7 mouse cellular contexts compared by ENCODE assay signal in the genomic region with DNA sequence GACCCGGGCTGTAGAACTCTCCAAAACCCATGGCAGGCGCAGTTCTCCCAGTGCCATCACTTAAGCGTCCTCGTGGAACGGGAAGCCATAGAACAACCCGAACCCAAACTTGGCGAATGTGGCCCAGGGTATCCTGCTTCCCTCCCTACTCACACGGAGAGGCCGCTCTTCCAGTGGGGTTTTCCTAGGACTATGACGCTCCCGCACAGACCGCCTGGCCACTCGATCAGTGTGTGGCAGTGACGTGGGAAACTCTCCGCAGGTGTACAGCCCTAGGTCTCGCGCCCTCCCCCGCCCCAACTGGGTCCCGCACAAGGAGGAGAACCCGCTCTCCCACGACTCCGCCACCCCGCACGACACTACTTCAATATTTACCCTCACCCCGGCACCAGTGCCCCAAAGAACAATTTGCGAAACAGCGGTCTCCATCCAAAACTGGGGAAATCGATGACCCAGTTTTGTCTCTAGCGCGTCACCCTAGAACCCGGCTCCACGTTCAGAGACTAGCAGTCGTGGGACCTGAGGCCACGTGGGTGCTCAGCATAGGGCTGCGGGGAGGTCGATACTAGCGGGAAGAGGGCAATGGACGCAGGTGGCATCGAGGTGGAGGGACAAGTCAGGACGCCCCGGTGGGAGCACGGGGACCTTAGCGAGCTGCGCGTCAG. TPM values are rescaled to one million over a fixed set of nuclear protein-coding genes. Genes with fewer than 3 reads are reported as not detected.
A peak's percentile ranks its signal among the peaks of the same experiment; 100 is the strongest.
DNase-seq lines count a peak whose midpoint lies in the region; ATAC-seq lines count a peak whose summit lies in the region.

No protein-coding gene starts in this region.

- H3K36me3 ChIP-seq in lung, embryonic 16.5 days (ENCODE audit: control insufficient read depth, insufficient read depth, low read length), result no peaks in the 10 kb centered on the region
- H3K36me3 ChIP-seq in forebrain, embryonic 11.5 days (ENCODE audit: control insufficient read depth, insufficient read depth, low read length), result no peaks in the 10 kb centered on the region
- no peaks in the 10 kb centered on the region for H3K36me3 ChIP-seq in limb, embryonic 13.5 days
- no peaks in the 10 kb centered on the region for H3K36me3 ChIP-seq in stomach, embryonic 14.5 days (ENCODE audit: control insufficient read depth, insufficient read depth, low read length)

- peak overlapping the region; percentile 94 for H3K4me2 ChIP-seq in lung, embryonic 16.5 days (ENCODE audit: low read depth, low read length)
- H3K4me2 ChIP-seq in forebrain, embryonic 11.5 days (ENCODE audit: low read depth, low read length, severe bottlenecking), result peak overlapping the region; percentile 56
- H3K4me2 ChIP-seq in limb, embryonic 13.5 days (replicated peaks), result peak overlapping the region; percentile 98
- peak overlapping the region; percentile 99 for H3K4me2 ChIP-seq in stomach, embryonic 14.5 days (replicated peaks; ENCODE audit: low read depth, low read length)

- 4% methylated on average over 45 of the region's 45 CpGs for WGBS in lung, embryonic 16.5 days
- WGBS in forebrain, embryonic 11.5 days, result 6% methylated on average over 45 of the region's 45 CpGs
- 6% methylated on average over 45 of the region's 45 CpGs for WGBS in limb, embryonic 13.5 days
- 5% methylated on average over 45 of the region's 45 CpGs for WGBS in stomach, embryonic 14.5 days

- peaks cover 13% of the 10 kb centered on the region for H3K4me1 ChIP-seq in lung, embryonic 16.5 days (replicated peaks; ENCODE audit: control insufficient read depth, insufficient read depth, low read length)
- peaks cover 10% of the 10 kb centered on the region for H3K4me1 ChIP-seq in forebrain, embryonic 11.5 days (replicated peaks; ENCODE audit: control insufficient read depth, insufficient read depth, low read length)
- H3K4me1 ChIP-seq in limb, embryonic 13.5 days, result peaks cover 16% of the 10 kb centered on the region
- peaks cover 5% of the 10 kb centered on the region for H3K4me1 ChIP-seq in stomach, embryonic 14.5 days (ENCODE audit: control insufficient read depth, insufficient read depth, low read length)

- no peak for DNase-seq in lung, postnatal 14 days
- peak; percentile 62 for DNase-seq in forebrain, embryonic 11.5 days (ENCODE audit: low spot score)
- no peak for DNase-seq in frontal cortex, postnatal 10 days (ENCODE audit: low spot score in 2 of 2)
- no peak for DNase-seq in urinary bladder, postnatal 4 days (ENCODE audit: low spot score in 2 of 2)

- H3K9ac ChIP-seq in lung, embryonic 16.5 days (ENCODE audit: low read length), result peak overlapping the region; percentile 61
- H3K9ac ChIP-seq in forebrain, embryonic 11.5 days (ENCODE audit: low read length), result peak overlapping the region; percentile 5; the same call in 1 of the 2 replicates
- peak overlapping the region; percentile 65 for H3K9ac ChIP-seq in limb, embryonic 13.5 days
- H3K9ac ChIP-seq in stomach, embryonic 14.5 days (replicated peaks; ENCODE audit: low read depth, low read length), result 0 out of 2 replicates have a peak overlapping the region, but pooled peaks have one; percentile 10

- ATAC-seq in lung, embryonic 16.5 days (ENCODE audit: low read depth), result peak; percentile 34
- peak; percentile 58 for ATAC-seq in forebrain, embryonic 11.5 days (replicated peaks; ENCODE audit: low FRiP score)
- ATAC-seq in limb, embryonic 13.5 days (ENCODE audit: low FRiP score, low read depth), result peak; percentile 29; the same call in 1 of the 2 replicates
- ATAC-seq in stomach, embryonic 14.5 days (ENCODE audit: insufficient number of reproducible peaks, insufficient read depth, low FRiP score, low read depth), result peak; percentile 59

- H3K4me3 ChIP-seq in lung, embryonic 16.5 days (ENCODE audit: low read length), result peak overlapping the region; percentile 58
- peak overlapping the region; percentile 43 for H3K4me3 ChIP-seq in forebrain, embryonic 11.5 days (ENCODE audit: low read depth, low read length)
- peak overlapping the region; percentile 58 for H3K4me3 ChIP-seq in limb, embryonic 13.5 days
- H3K4me3 ChIP-seq in stomach, embryonic 14.5 days (ENCODE audit: low read depth, low read length), result peak overlapping the region; percentile 46

- H3K27ac ChIP-seq in lung, embryonic 16.5 days (ENCODE audit: low read length), result no peak overlapping the region
- no peak overlapping the region for H3K27ac ChIP-seq in forebrain, embryonic 11.5 days (ENCODE audit: low read depth, low read length)
- no peak overlapping the region for H3K27ac ChIP-seq in limb, embryonic 13.5 days
- H3K27ac ChIP-seq in stomach, embryonic 14.5 days (ENCODE audit: low read length), result no peak overlapping the region

- H3K9me3 ChIP-seq in lung, embryonic 16.5 days (ENCODE audit: control insufficient read depth, low read length), result no peaks in the 10 kb centered on the region
- H3K9me3 ChIP-seq in forebrain, embryonic 11.5 days (ENCODE audit: control insufficient read depth, low read length), result no peaks in the 10 kb centered on the region
- H3K9me3 ChIP-seq in limb, embryonic 13.5 days, result no peaks in the 10 kb centered on the region
- H3K9me3 ChIP-seq in stomach, embryonic 14.5 days (ENCODE audit: control insufficient read depth, low read depth, low read length), result no peaks in the 10 kb centered on the region

- H3K27me3 ChIP-seq in lung, embryonic 16.5 days (ENCODE audit: control insufficient read depth, insufficient read depth, low read depth, low read length), result peaks cover 7% of the 10 kb centered on the region
- H3K27me3 ChIP-seq in forebrain, embryonic 11.5 days (ENCODE audit: control insufficient read depth, insufficient read depth, low read length), result peaks cover 18% of the 10 kb centered on the region
- H3K27me3 ChIP-seq in limb, embryonic 13.5 days, result peaks cover 25% of the 10 kb centered on the region
- no peaks in the 10 kb centered on the region; the same call in 1 of the 2 replicates for H3K27me3 ChIP-seq in stomach, embryonic 14.5 days (ENCODE audit: control insufficient read depth, insufficient read depth, low read length)

RNA-seq across cellular contexts. Expression of a gene that starts 0.6 kb away (rescaled TPM):
- polyA plus RNA-seq in lung, embryonic 16.5 days (2015; fragmentation: Nextera tagmentation; extraction: Ambion mirVana), result 3.9 and 4.6 TPM in 2 replicates
- polyA plus RNA-seq in forebrain, embryonic 11.5 days (2014; fragmentation: Nextera tagmentation; extraction: Ambion mirVana), result 1.4 and 1.9 TPM in 2 replicates
- polyA plus RNA-seq in limb, embryonic 13.5 days (2015; fragmentation: Nextera tagmentation; extraction: Ambion mirVana), result 3.0 and 3.9 TPM in 2 replicates
- polyA plus RNA-seq in stomach, embryonic 14.5 days (2014; fragmentation: Nextera tagmentation; extraction: Ambion mirVana), result 1.3 and 3.6 TPM in 2 replicates

RNA-seq across cellular contexts. Expression of a gene that starts 22.3 kb away (rescaled TPM):
- 307 and 308 TPM in 2 replicates for polyA plus RNA-seq in lung, embryonic 16.5 days (2015; fragmentation: Nextera tagmentation; extraction: Ambion mirVana)
- polyA plus RNA-seq in forebrain, embryonic 11.5 days (2014; fragmentation: Nextera tagmentation; extraction: Ambion mirVana), result 212 and 213 TPM in 2 replicates
- 354 and 373 TPM in 2 replicates for polyA plus RNA-seq in limb, embryonic 13.5 days (2015; fragmentation: Nextera tagmentation; extraction: Ambion mirVana)
- 165 and 175 TPM in 2 replicates for polyA plus RNA-seq in stomach, embryonic 14.5 days (2014; fragmentation: Nextera tagmentation; extraction: Ambion mirVana)

RNA-seq across cellular contexts. Expression of a gene that starts 41.2 kb away (rescaled TPM):
- polyA plus RNA-seq in lung, embryonic 16.5 days (2015; fragmentation: Nextera tagmentation; extraction: Ambion mirVana), result 0.36 and 0.44 TPM in 2 replicates
- not detected in 2 replicates for polyA plus RNA-seq in forebrain, embryonic 11.5 days (2014; fragmentation: Nextera tagmentation; extraction: Ambion mirVana)
- polyA plus RNA-seq in limb, embryonic 13.5 days (2015; fragmentation: Nextera tagmentation; extraction: Ambion mirVana), result not detected in 2 replicates
- polyA plus RNA-seq in stomach, embryonic 14.5 days (2014; fragmentation: Nextera tagmentation; extraction: Ambion mirVana), result not detected in 2 replicates

Comparison
In these comparisons a context has a peak if more than half of its experiments do, and no peak if none do; other contexts are left out.
1. H3K9ac ChIP-seq: peak in every context shown above with its lines; median percentile 65 in limb, embryonic 13.5 days; 61 in lung, embryonic 16.5 days; 10 in stomach, embryonic 14.5 days; 5 in forebrain, embryonic 11.5 days.